8 mouse cellular contexts compared by ENCODE assay signal in the genomic region with DNA sequence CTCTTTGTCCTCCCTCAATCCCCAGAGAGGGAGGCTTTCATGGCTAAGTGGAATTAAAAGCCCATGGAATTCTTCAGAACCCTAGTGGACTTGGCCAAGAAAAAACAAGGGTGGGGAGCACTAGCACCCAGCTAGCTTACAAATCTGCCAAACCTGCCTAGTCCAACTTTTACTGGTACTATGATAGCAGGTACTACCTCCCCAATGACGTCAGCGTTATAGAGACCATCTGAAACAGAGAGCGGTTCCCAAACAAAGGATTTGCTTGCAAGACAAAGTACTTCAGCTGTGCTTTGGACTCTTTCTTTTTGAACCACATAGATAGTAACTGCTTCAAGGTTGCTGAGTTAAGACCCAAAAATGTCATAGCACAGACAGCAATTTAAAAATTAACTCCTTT. TPM values are rescaled to one million over a fixed set of nuclear protein-coding genes. Genes with fewer than 3 reads are reported as not detected.
DNase-seq lines count a peak whose midpoint lies in the region; ATAC-seq and TF ChIP-seq lines count a peak whose summit lies in the region.

No protein-coding gene starts in this region.

- intact Hi-C loops in heart, adult 2 months (cut with DNase I), result loop anchor here (2.0 kb wide), 1 partner anchor 21 kb away; a partner anchor contains a TSS
- intact Hi-C loops in heart, postnatal 25 days (cut with DNase I), result loop anchor here (2.0 kb wide), 1 partner anchor 21 kb away; a partner anchor contains a TSS

- no peak for DNase-seq in heart, adult 2 months
- no peak for DNase-seq in heart, postnatal 25 days (ENCODE audit: low spot score)
- no peak for DNase-seq in liver, postnatal 0 days
- no peak for DNase-seq in Muller cell, postnatal 12 days (ENCODE audit: inconsistent ontology term)

- peak overlapping the region; percentile 75 for H3K27ac ChIP-seq in heart, adult 2 months
- peak overlapping the region; percentile 90 for H3K27ac ChIP-seq in heart, embryonic 16.5 days (ENCODE audit: low read length)
- H3K27ac ChIP-seq in liver, postnatal 0 days (ENCODE audit: low read depth), result peak overlapping the region; percentile 91

- no peak for TF ChIP-seq EP300 in heart, adult 2 months (IDR thresholded peaks at IDR 0.05; ENCODE audit: insufficient read depth, low read depth, low read length)
- TF ChIP-seq EP300 in liver, postnatal 0 days (IDR thresholded peaks at IDR 0.05; ENCODE audit: low read depth), result no peak

- no peak for TF ChIP-seq CTCF in heart, adult 2 months (IDR thresholded peaks at IDR 0.05)
- no peak for TF ChIP-seq CTCF in E14TG2a.4 (conservative IDR thresholded peaks at IDR 0.05; ENCODE audit: low read length)
- no peak for TF ChIP-seq CTCF in liver, postnatal 0 days (IDR thresholded peaks at IDR 0.05; ENCODE audit: low read depth)

- H3K27me3 ChIP-seq in heart, adult 2 months (ENCODE audit: control insufficient read depth, insufficient read depth, low read length), result no peaks in the 10 kb centered on the region
- no peaks in the 10 kb centered on the region for H3K27me3 ChIP-seq in E14TG2a.4 (ENCODE audit: insufficient read depth, low read length)
- no peaks in the 10 kb centered on the region for H3K27me3 ChIP-seq in heart, embryonic 16.5 days (ENCODE audit: control insufficient read depth, insufficient read depth, low read length)
- H3K27me3 ChIP-seq in liver, postnatal 0 days (ENCODE audit: insufficient read depth, low read length), result no peaks in the 10 kb centered on the region

- 41% methylated on average over 3 of the region's 3 CpGs for WGBS in heart, adult 2 months
- WGBS in heart, embryonic 16.5 days, result 41% methylated on average over 3 of the region's 3 CpGs
- 50% methylated on average over 3 of the region's 3 CpGs for WGBS in liver, postnatal 0 days (ENCODE audit: insufficient replicate concordance)

- H3K4me2 ChIP-seq in heart, embryonic 16.5 days (ENCODE audit: low read depth, low read length), result peak overlapping the region; percentile 94
- peak overlapping the region; percentile 95 for H3K4me2 ChIP-seq in liver, postnatal 0 days (ENCODE audit: low read depth, low read length)

- no peak for TF ChIP-seq POLR2A in heart, adult 2 months (IDR thresholded peaks at IDR 0.05; ENCODE audit: insufficient read depth, low read depth, low read length)

- no peaks in the 10 kb centered on the region for H3K9me3 ChIP-seq in E14TG2a.4 (ENCODE audit: low read length)
- H3K9me3 ChIP-seq in heart, embryonic 16.5 days (replicated peaks; ENCODE audit: control insufficient read depth, low read length), result no peaks in the 10 kb centered on the region
- no peaks in the 10 kb centered on the region for H3K9me3 ChIP-seq in liver, postnatal 0 days (ENCODE audit: low read length)

- ATAC-seq in heart, embryonic 16.5 days (replicated peaks; ENCODE audit: extremely low read depth, insufficient read depth, low FRiP score), result no peak
- no peak for ATAC-seq in liver, postnatal 0 days
- ATAC-seq in megakaryocyte progenitor cell, adult 5-6 weeks (replicated peaks; ENCODE audit: poor library complexity), result no peak
- ATAC-seq in activated CD4-positive, CD25-positive, alpha-beta regulatory T cell, adult 4 months, result no peak

- peaks cover 18% of the 10 kb centered on the region for H3K4me1 ChIP-seq in heart, adult 2 months (ENCODE audit: control insufficient read depth, insufficient read depth, low read length)
- peaks cover 73% of the 10 kb centered on the region for H3K4me1 ChIP-seq in E14TG2a.4 (replicated peaks; ENCODE audit: low read depth, low read length)
- peaks cover 53% of the 10 kb centered on the region for H3K4me1 ChIP-seq in heart, embryonic 16.5 days (ENCODE audit: control insufficient read depth, insufficient read depth, low read length)
- H3K4me1 ChIP-seq in liver, postnatal 0 days (ENCODE audit: insufficient read depth), result peaks cover 58% of the 10 kb centered on the region

- H3K4me3 ChIP-seq in heart, adult 2 months, result no peak overlapping the region
- peak overlapping the region; percentile 100 for H3K4me3 ChIP-seq in E14TG2a.4 (replicated peaks; ENCODE audit: low read length)
- peak overlapping the region; percentile 93 for H3K4me3 ChIP-seq in heart, embryonic 16.5 days (ENCODE audit: low read length)
- H3K4me3 ChIP-seq in liver, postnatal 0 days (ENCODE audit: low read depth, low read length), result peak overlapping the region; percentile 98

- H3K36me3 ChIP-seq in heart, adult 2 months (ENCODE audit: control insufficient read depth, insufficient read depth, low read length), result no peaks in the 10 kb centered on the region
- H3K36me3 ChIP-seq in E14TG2a.4 (ENCODE audit: insufficient read depth, low read length), result peaks cover 42% of the 10 kb centered on the region
- H3K36me3 ChIP-seq in heart, embryonic 16.5 days (ENCODE audit: control insufficient read depth, insufficient read depth), result no peaks in the 10 kb centered on the region
- H3K36me3 ChIP-seq in liver, postnatal 0 days (replicated peaks; ENCODE audit: insufficient read depth, low read length), result no peaks in the 10 kb centered on the region

- H3K9ac ChIP-seq in heart, adult 2 months (ENCODE audit: low read depth, low read length), result no peak overlapping the region
- H3K9ac ChIP-seq in heart, embryonic 16.5 days (ENCODE audit: low read length), result peak overlapping the region; percentile 98
- H3K9ac ChIP-seq in liver, postnatal 0 days (replicated peaks), result peak overlapping the region; percentile 98

- no peaks in the 10 kb centered on the region; the same call in 1 of the 2 replicates for H3K79me2 ChIP-seq in heart, adult 2 months (replicated peaks; ENCODE audit: control insufficient read depth, insufficient read depth, low read length)

RNA-seq across cellular contexts. Expression of a gene that starts 2.2 kb away (rescaled TPM):
- 100 to 1,000 TPM; 110 TPM for total RNA-seq in heart, adult 2 months (2021)
- polyA plus RNA-seq in heart, adult 2 months (2012; rRNA removed), result 116 and 124 TPM in 2 replicates
- 100 to 1,000 TPM; 121 to 135 TPM for total RNA-seq in heart, postnatal 25 days (2021)
- polyA plus RNA-seq in heart, embryonic 16.5 days (2015; fragmentation: Nextera tagmentation; extraction: Ambion mirVana), result 523 and 525 TPM in 2 replicates
- polyA plus RNA-seq in liver, postnatal 0 days (2015; fragmentation: Nextera tagmentation; extraction: Ambion mirVana), result 114 and 117 TPM in 2 replicates
- 179 TPM in 2 replicates for total RNA-seq in megakaryocyte progenitor cell, adult 5-6 weeks (2015)
- total RNA-seq in megakaryocyte progenitor cell, adult 5-6 weeks (2017), result 143 and 157 TPM in 2 replicates
- polyA plus RNA-seq in activated CD4-positive, CD25-positive, alpha-beta regulatory T cell, adult 4 months (2017; shearing (Covaris generic)), result 100 to 1,000 TPM; 506 to 510 TPM

RNA-seq across cellular contexts. Expression of a gene that starts 20.3 kb away (rescaled TPM):
- 10 to 100 TPM; 10.9 to 12.9 TPM for total RNA-seq in heart, adult 2 months (2021)
- 11.7 and 12.4 TPM in 2 replicates for polyA plus RNA-seq in heart, adult 2 months (2012; rRNA removed)
- 10 to 100 TPM; 13.9 to 14.9 TPM for total RNA-seq in heart, postnatal 25 days (2021)
- polyA plus RNA-seq in heart, embryonic 16.5 days (2015; fragmentation: Nextera tagmentation; extraction: Ambion mirVana), result 60.1 and 64.9 TPM in 2 replicates
- polyA plus RNA-seq in liver, postnatal 0 days (2015; fragmentation: Nextera tagmentation; extraction: Ambion mirVana), result 46.5 and 48.3 TPM in 2 replicates
- total RNA-seq in megakaryocyte progenitor cell, adult 5-6 weeks (2015), result 64.1 and 65.0 TPM in 2 replicates
- 105 and 112 TPM in 2 replicates for total RNA-seq in megakaryocyte progenitor cell, adult 5-6 weeks (2017)
- 100 to 1,000 TPM; 287 to 293 TPM for polyA plus RNA-seq in activated CD4-positive, CD25-positive, alpha-beta regulatory T cell, adult 4 months (2017; shearing (Covaris generic))

RNA-seq across cellular contexts. Expression of a gene that starts 24.1 kb away (rescaled TPM):
- total RNA-seq in heart, adult 2 months (2021), result 100 to 1,000 TPM; 168 to 177 TPM
- polyA plus RNA-seq in heart, adult 2 months (2012; rRNA removed), result 64.7 and 126 TPM in 2 replicates
- total RNA-seq in heart, postnatal 25 days (2021), result 100 to 1,000 TPM; 165 to 177 TPM
- polyA plus RNA-seq in heart, embryonic 16.5 days (2015; fragmentation: Nextera tagmentation; extraction: Ambion mirVana), result 556 and 599 TPM in 2 replicates
- polyA plus RNA-seq in liver, postnatal 0 days (2015; fragmentation: Nextera tagmentation; extraction: Ambion mirVana), result 281 and 283 TPM in 2 replicates
- 682 and 726 TPM in 2 replicates for total RNA-seq in megakaryocyte progenitor cell, adult 5-6 weeks (2015)
- 483 and 527 TPM in 2 replicates for total RNA-seq in megakaryocyte progenitor cell, adult 5-6 weeks (2017)
- polyA plus RNA-seq in activated CD4-positive, CD25-positive, alpha-beta regulatory T cell, adult 4 months (2017; shearing (Covaris generic)), result 100 to 1,000 TPM; 724 to 797 TPM

RNA-seq across cellular contexts. Expression of a gene that starts 36.5 kb away (rescaled TPM):
- total RNA-seq in heart, adult 2 months (2021), result 1 to 10 TPM; 1.9 to 2.7 TPM
- polyA plus RNA-seq in heart, adult 2 months (2012; rRNA removed), result 2.3 and 3.3 TPM in 2 replicates
- 1 to 10 TPM; 1.4 to 2.3 TPM for total RNA-seq in heart, postnatal 25 days (2021)
- 5.4 and 6.2 TPM in 2 replicates for polyA plus RNA-seq in heart, embryonic 16.5 days (2015; fragmentation: Nextera tagmentation; extraction: Ambion mirVana)
- polyA plus RNA-seq in liver, postnatal 0 days (2015; fragmentation: Nextera tagmentation; extraction: Ambion mirVana), result 2.9 and 3.9 TPM in 2 replicates
- total RNA-seq in megakaryocyte progenitor cell, adult 5-6 weeks (2015), result 4.6 and 5.5 TPM in 2 replicates
- total RNA-seq in megakaryocyte progenitor cell, adult 5-6 weeks (2017), result 5.1 and 9.0 TPM in 2 replicates
- 10 to 100 TPM; 49.9 to 59.3 TPM for polyA plus RNA-seq in activated CD4-positive, CD25-positive, alpha-beta regulatory T cell, adult 4 months (2017; shearing (Covaris generic))

RNA-seq across cellular contexts. Expression of a gene that starts 49.7 kb away (rescaled TPM):
- total RNA-seq in heart, adult 2 months (2021), result not detected
- 0.06 and 0.18 TPM in 2 replicates for polyA plus RNA-seq in heart, adult 2 months (2012; rRNA removed)
- not detected for total RNA-seq in heart, postnatal 25 days (2021)
- 4.1 and 12.9 TPM in 2 replicates for polyA plus RNA-seq in heart, embryonic 16.5 days (2015; fragmentation: Nextera tagmentation; extraction: Ambion mirVana)
- polyA plus RNA-seq in liver, postnatal 0 days (2015; fragmentation: Nextera tagmentation; extraction: Ambion mirVana), result 10.4 and 11.5 TPM in 2 replicates
- not detected in 2 replicates for total RNA-seq in megakaryocyte progenitor cell, adult 5-6 weeks (2015)
- total RNA-seq in megakaryocyte progenitor cell, adult 5-6 weeks (2017), result not detected in 2 replicates
- 1 to 10 TPM; 2.9 to 3.1 TPM for polyA plus RNA-seq in activated CD4-positive, CD25-positive, alpha-beta regulatory T cell, adult 4 months (2017; shearing (Covaris generic))
